Mouse (Mus musculus) urinary bladder, postnatal 36 days (tissue): ENCODE measurements around the gene Slc26a10.
"Not testable (repeated sequence)": the region's sequence is repeated elsewhere in the genome, so short reads cannot be mapped to it uniquely, and the experiment has no call there.

Source experiments
- DNase-seq, 2 experiments: peaks; one replicate each; pipeline ENCODE4 v3.0.0; 2022; ENCODE audit warnings: low spot score in 2 of 2, mixed read lengths in 1 of 2

Gene Slc26a10

GRCm38 (mm10) chr10:127164190-127164589, 16.3 kb downstream of the Slc26a10 start:
- no peak for DNase-seq

- not testable (repeated sequence) for DNase-seq
Observed at GRCm38 (mm10) chr10:127162771-127163261, 17.6 kb downstream of the Slc26a10 start.

GRCm38 (mm10) chr10:127160728-127161127, 19.7 kb downstream of the Slc26a10 start:
- no peak for DNase-seq

- no peak for DNase-seq
Observed at GRCm38 (mm10) chr10:127160081-127160480, 20.4 kb downstream of the Slc26a10 start.

GRCm38 (mm10) chr10:127158471-127158870, 22.0 kb downstream of the Slc26a10 start:
- DNase-seq, result no peak

- no peak for DNase-seq
Observed at GRCm38 (mm10) chr10:127156511-127156910, 23.9 kb downstream of the Slc26a10 start.

- DNase-seq, result no peak
Observed at GRCm38 (mm10) chr10:127156089-127156488, 24.4 kb downstream of the Slc26a10 start.

- DNase-seq, result no peak
Observed at GRCm38 (mm10) chr10:127154652-127155051, 25.8 kb downstream of the Slc26a10 start.

GRCm38 (mm10) chr10:127154241-127154640, 26.2 kb downstream of the Slc26a10 start:
- no peak for DNase-seq

- DNase-seq, result no peak
Observed at GRCm38 (mm10) chr10:127153323-127153722, 27.1 kb downstream of the Slc26a10 start.

GRCm38 (mm10) chr10:127152556-127152955, 27.9 kb downstream of the Slc26a10 start:
- not testable (repeated sequence) for DNase-seq

- DNase-seq, result not testable (repeated sequence)
Observed at GRCm38 (mm10) chr10:127151233-127151632, 29.2 kb downstream of the Slc26a10 start.

GRCm38 (mm10) chr10:127150471-127150872, 30.0 kb downstream of the Slc26a10 start:
- no peak for DNase-seq

- DNase-seq, result no peak
Observed at GRCm38 (mm10) chr10:127147135-127147534, 33.3 kb downstream of the Slc26a10 start.

GRCm38 (mm10) chr10:127145303-127145702, 35.1 kb downstream of the Slc26a10 start:
- DNase-seq, result no peak

- DNase-seq, result no peak
Observed at GRCm38 (mm10) chr10:127144536-127144935, 35.9 kb downstream of the Slc26a10 start.

GRCm38 (mm10) chr10:127143228-127143627, 37.2 kb downstream of the Slc26a10 start:
- DNase-seq, result no peak

GRCm38 (mm10) chr10:127141500-127141899, 38.9 kb downstream of the Slc26a10 start:
- no peak for DNase-seq

- DNase-seq, result no peak
Observed at GRCm38 (mm10) chr10:127140971-127141370, 39.5 kb downstream of the Slc26a10 start.

GRCm38 (mm10) chr10:127138328-127139141, 41.9 kb downstream of the Slc26a10 start:
- no peak for DNase-seq

- no peak for DNase-seq
Observed at GRCm38 (mm10) chr10:127137896-127138295, 42.5 kb downstream of the Slc26a10 start.

- no peak for DNase-seq
Observed at GRCm38 (mm10) chr10:127136510-127136909, 43.9 kb downstream of the Slc26a10 start.

- no peak for DNase-seq
Observed at GRCm38 (mm10) chr10:127135118-127135836, 45.2 kb downstream of the Slc26a10 start.
